Mouse (Mus musculus): ENCODE measurements around the gene Sytl3.
"Not testable (repeated sequence)": the region's sequence is repeated elsewhere in the genome, so short reads cannot be mapped to it uniquely, and the experiment has no call there.

DNA sequence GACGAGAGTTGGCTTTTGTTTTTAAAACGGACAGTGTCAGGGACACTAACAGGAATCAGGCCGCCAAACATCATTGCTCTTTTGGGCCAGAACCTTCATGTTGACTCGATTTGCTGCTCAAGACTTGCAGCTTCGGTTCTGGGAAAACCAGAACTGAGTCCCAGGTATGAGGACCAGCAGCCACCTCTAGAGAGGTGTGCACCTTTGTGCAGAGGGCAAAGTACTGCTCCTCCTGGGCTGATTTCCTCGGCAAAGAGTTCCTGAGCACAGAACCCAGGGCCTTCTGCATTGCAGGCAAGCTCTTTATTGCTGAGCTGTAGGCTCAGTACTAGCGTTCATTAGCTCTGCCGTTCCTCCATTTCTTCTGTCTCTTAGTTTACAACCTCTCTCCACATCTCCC is 55.1 kb downstream of the Sytl3 start:
- not testable (repeated sequence) for TF ChIP-seq EP300 (IDR thresholded peaks at IDR 0.05; ENCODE audit: insufficient read depth, low read depth, low read length); POLR2A (IDR thresholded peaks at IDR 0.05; ENCODE audit: insufficient read depth, low read length)

Measured in ES-Bruce4 (cell line).